Mouse (Mus musculus) heart, postnatal 10 days (tissue): ENCODE results near the gene Ciao2a. TPM values are rescaled to one million over a fixed set of nuclear protein-coding genes. Genes with fewer than 3 reads are reported as not detected.

Experiments used
- DNase-seq, 2 experiments: peaks; one replicate each; pipeline ENCODE4 v3.0.0; 2021
- intact Hi-C: fragments of 180-260 bp; cut with DNase I; formaldehyde crosslinking; loops from one replicate; pipeline ENCODE4 v1.15.1; 2025
- total RNA-seq, 2 experiments: library from RNA; stranded (reverse); gene quantifications; 2 replicates each; pipeline ENCODE4 v1.2.3; 2021

Ciao2a gene
- total RNA-seq, 2 experiments from 2014 or later = 84.0 to 85.4 TPM

GRCm38 (mm10) chr9:66157958-66158830 is 31.8 kb downstream of the Ciao2a start, which contains the start of gene Dapk2:
Gene Dapk2 (plus strand): TSS chr9:66158223.
- intact Hi-C loops = loop anchor here (2.0 kb wide), 2 partner anchors 81 to 111 kb away; no protein-coding TSS in a partner anchor
- DNase-seq = peak; percentile 88 to 93

GRCm38 (mm10) chr9:66158885-66159430 is 32.5 kb downstream of the Ciao2a start:
- DNase-seq = no peak
- intact Hi-C loops = loop anchor here (2.0 kb wide), 2 partner anchors 80 to 110 kb away; no protein-coding TSS in a partner anchor

GRCm38 (mm10) chr9:66160155-66160554 is 33.7 kb downstream of the Ciao2a start:
- no peak for DNase-seq
- intact Hi-C loops = no loop called here

GRCm38 (mm10) chr9:66162995-66163394 is 36.6 kb downstream of the Ciao2a start:
- intact Hi-C loops = no loop called here

GRCm38 (mm10) chr9:66167222-66167621 is 40.8 kb downstream of the Ciao2a start:
- intact Hi-C loops = no loop called here
- DNase-seq = no peak

More at GRCm38 (mm10) chr9:66162995-66163394, 36.6 kb downstream of the Ciao2a start:
- DNase-seq = peak in 1 of 2 experiments; percentile 17

- intact Hi-C loops = no loop called here
- DNase-seq = no peak
Observed at GRCm38 (mm10) chr9:66168233-66168632, 41.8 kb downstream of the Ciao2a start.

GRCm38 (mm10) chr9:66170506-66170905 is 44.1 kb downstream of the Ciao2a start:
- no peak for DNase-seq
- intact Hi-C loops = no loop called here

GRCm38 (mm10) chr9:66171275-66171921 is 45.0 kb downstream of the Ciao2a start:
- intact Hi-C loops = no loop called here

GRCm38 (mm10) chr9:66173316-66173855 is 47.0 kb downstream of the Ciao2a start:
- no peak for DNase-seq
- intact Hi-C loops = no loop called here

More at GRCm38 (mm10) chr9:66171275-66171921, 45.0 kb downstream of the Ciao2a start:
- DNase-seq = no peak

GRCm38 (mm10) chr9:66174985-66175384 is 48.6 kb downstream of the Ciao2a start:
- DNase-seq = no peak
- intact Hi-C loops = no loop called here

GRCm38 (mm10) chr9:66177975-66178374 is 51.6 kb downstream of the Ciao2a start:
- no peak for DNase-seq
- intact Hi-C loops = no loop called here

- peak; percentile 43 to 58 for DNase-seq
- intact Hi-C loops = no loop called here
Observed at GRCm38 (mm10) chr9:66179795-66180194, 53.4 kb downstream of the Ciao2a start.

- intact Hi-C loops = no loop called here
- DNase-seq = no peak
Observed at GRCm38 (mm10) chr9:66181126-66181825, 54.9 kb downstream of the Ciao2a start.

- intact Hi-C loops = no loop called here
- DNase-seq = no peak
Observed at GRCm38 (mm10) chr9:66181826-66182678, 55.6 kb downstream of the Ciao2a start.

- DNase-seq = no peak
- intact Hi-C loops = no loop called here
Observed at GRCm38 (mm10) chr9:66182679-66182993, 56.2 kb downstream of the Ciao2a start.

GRCm38 (mm10) chr9:66183023-66183422 is 56.6 kb downstream of the Ciao2a start:
- no peak for DNase-seq
- intact Hi-C loops = no loop called here

GRCm38 (mm10) chr9:66184572-66184971 is 58.2 kb downstream of the Ciao2a start:
- DNase-seq = no peak
- intact Hi-C loops = no loop called here

- intact Hi-C loops = no loop called here
- DNase-seq = no peak
Observed at GRCm38 (mm10) chr9:66186426-66186825, 60.0 kb downstream of the Ciao2a start.
